Mouse (Mus musculus) mesoderm, embryonic 11.5 days (tissue): Measurements from ENCODE around the gene Mrpl14.

Experiments used
- DNase-seq: peaks from one replicate; pipeline ENCODE4 v3.0.0-alpha.2; 2012; ENCODE audit warnings: low read depth, low spot score

Mrpl14 gene

DNA sequence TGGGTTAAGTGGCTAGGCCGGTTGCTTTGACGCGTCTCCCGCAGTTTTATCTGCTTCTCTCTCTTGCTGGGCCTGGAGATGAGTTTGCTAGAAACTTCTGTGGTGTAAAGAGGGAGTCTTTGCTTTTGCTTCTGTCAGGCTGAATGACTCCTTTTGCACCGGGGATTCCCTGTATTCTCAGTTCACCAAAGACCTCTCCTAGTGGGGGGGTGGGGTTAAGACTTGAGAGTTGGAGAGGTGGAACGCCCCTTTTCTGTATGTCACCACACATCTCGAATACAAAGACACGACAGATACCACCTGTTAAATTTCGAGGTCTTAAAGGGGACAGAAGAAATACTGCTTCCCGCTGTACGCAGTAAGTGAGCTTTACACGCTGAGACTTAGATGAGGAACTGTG is 594 bp downstream of the Mrpl14 start, which contains the start of gene Tmem63b:
Gene Tmem63b (minus strand): TSS at position 190 of the 400 bp plus-strand sequence.
- DNase-seq = peak; percentile 30

DNA sequence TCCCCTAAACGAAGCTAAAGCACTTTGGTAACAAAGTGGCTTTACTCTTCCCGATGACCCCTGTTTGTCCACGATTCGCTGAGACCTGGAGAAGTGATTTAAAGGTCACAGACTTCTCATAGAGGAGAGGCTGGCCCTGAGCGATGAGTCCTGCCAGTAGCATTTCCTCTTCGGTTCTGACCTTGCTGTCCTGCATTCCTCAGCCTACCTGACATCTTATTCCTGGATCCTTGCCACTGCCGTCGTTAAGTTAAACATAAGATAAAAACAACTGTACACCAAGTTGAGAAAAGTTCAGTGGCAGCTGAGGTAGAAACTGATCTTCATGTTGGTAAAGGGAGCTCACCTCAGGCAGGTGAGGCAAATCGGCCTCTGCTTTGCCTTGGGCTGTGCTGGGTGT is 3.0 kb downstream of the Mrpl14 start:
- no peak for DNase-seq

DNA sequence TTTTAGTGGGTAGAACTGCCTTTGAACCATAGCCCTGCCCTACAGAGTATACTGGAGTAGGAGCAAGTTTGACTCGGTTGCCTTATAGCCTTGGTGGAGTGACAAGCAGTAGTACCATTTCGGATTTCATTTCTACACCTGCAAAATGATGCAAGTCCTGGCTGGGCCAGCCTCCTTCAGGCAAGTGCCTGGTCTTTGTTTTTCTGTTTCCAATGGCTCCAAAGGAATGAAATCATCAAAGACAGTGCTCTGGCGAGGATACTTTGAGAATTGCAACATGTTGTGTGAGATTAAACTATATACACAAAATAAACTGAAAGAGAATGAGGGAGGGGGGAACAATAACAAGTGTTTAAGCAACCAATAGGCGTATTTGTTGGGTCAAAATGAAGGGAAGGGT is 3.9 kb downstream of the Mrpl14 start:
- no peak for DNase-seq

DNA sequence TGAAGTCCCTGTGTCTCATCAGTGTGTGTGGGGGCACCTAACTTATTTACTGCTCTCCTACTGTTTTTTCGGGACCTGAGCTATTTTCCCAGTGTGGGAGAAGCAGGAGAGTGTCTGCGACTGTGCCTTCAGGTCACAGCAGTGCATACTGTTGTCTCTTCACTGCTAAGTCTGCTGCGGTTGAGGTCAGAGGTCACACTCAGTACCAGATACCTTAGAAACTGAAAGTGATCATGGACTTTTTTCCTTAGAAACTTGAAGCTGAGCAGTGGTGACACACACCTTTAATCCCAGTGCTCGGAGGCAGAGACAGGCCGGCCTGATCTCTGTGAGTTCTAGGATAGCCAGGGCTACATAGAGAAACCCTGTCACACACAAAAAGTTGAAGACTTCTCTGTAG is 6.0 kb downstream of the Mrpl14 start:
- DNase-seq = no peak

DNA sequence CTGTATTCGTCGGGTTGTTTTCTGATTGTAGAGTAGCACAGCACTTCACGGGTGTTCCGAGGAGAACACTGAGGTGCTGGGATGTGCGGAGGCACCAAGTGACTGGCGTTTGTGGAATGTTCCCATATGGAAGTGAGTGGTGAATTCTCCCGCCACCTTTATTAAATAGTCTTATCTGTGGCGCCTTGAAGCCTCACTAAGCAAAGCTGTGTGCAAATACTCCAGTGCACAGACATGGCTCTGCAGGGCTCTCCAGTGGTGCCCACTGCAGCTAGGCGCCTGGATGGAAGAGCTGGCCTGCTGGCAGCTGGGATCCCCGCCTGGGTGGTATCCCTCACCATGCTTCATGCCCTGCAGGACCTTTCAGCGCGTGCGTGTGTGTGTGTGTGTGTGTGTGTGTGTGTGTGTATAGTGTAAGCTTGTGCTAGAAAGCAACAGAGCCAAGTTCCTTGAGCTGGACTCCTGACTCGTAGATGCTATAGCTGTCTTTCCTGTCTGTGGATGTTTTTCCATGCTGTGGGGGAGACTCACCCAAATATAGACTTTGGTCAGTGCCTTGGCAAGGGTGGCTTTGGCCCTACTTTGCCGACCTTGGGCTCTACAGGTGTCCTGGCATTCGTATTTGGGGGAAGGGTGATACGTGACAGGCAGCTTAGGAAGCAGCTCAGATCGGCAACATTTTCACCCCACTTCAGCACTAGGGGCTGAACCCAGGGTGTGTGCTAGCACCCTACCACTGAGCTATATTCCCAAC is 7.9 kb downstream of the Mrpl14 start:
- DNase-seq = no peak

DNA sequence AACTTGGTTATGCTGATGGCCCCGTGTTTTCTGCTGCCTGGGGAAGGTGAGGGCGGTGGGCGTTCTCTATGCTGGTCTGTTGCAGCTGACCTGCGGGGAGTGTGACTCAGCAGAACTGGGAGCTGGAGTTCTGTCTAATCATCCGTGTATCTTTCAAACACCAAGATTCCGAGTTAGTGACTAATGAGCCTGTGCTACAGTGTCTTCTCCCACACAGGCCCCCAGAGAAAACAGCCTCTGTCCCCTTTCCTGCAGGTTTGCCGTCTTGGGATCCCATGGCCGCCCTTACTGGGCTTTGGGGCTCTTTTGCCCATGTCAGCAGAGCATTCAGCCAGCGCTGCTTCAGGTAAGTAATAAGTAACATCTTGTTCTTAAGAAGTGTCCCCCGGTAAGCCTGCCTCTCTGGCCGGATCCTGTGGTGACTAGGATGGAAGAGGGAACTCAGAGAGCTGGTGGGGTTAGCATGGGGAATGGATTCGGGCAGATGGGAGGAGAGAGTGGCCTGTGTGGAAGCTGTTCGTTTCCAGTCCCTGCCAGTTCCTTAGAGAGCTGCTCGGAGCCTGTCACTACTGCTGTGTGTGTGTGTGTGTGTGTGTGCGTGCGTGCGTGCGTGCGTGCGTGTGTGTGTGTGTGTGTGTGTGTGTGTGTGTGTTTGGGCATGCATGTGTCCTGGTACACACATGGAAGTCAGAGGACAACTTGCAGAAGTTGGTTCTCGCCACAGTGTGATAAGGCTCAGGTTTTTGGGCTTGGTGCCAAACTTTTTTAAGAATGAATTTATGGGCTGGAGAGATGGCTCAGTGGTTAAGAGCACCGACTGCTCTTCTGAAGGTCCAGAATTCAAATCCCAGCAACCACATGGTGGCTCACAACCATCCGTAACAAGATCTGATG is 9.4 kb downstream of the Mrpl14 start:
- no peak for DNase-seq

DNA sequence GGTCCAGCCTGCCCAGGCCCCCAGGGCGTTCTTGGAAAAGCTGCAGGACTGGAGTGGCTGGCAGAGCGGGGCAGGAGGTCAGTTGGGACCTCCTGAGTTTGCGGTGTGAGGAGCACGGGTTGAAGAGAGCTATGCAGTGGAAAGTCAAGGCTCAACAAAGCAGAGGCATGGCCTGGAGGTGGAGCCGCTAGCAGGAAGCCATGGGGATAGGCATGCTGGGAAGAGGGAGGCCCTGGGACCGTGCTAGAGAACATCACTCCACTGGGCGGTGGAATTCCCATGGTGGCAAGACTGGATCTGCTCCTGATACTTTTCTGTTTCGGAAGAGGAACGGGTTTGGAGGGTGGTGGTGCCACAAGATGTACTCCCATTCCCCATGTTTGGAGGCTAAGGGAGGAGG is 10.9 kb downstream of the Mrpl14 start:
- DNase-seq = no peak

DNA sequence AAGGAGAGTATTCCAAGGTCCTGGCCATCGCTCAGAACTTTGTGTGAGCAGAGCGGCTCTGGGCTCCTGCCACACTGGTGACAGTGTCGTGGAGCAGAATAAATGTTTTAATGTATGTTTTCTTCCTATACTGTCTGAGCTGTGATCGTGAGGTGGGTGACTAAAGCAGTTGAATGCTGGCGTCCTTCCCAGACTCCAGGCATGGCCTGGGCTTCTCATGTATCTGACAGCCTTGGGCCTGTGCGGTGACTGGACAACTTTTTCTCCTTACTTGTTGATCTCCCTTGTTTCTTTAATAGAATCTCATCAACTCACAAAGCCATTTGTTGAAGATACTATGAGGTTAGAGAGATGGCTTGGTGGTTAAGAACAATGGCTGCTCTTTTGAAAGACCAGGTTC is 12.2 kb downstream of the Mrpl14 start:
- DNase-seq = no peak

DNA sequence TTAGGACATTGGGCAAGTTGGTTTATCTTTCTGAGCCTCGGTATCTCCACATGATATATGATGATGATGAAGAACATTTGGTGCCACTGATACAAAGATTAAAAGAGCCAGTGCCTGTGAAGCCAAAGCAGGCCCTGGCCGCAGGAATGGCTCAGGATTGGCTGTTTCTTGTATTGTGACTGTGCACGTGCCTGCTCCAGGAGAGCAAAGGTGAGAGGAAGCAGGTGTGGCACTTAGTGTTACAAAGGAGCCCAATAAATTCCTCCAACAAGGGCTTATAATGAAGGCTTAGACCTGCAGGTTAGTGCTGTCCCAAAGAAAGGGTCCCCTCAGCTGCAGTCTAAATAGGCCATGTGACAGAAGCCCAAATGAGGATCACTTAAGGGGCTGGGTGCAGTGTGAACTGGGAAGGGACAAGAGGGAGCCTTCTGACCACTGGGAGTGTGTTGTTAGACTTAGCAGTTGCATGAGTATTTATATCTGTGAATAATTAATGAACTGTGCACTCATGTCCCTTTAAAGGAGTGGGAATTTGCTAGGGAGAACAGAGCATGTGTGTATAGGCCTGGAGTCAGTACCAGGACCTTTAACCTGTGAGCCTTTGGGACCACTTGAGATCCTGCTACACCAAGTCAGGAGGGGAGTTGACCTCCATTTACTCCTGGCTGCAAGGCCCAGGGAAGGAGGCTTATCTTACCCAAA is 13.1 kb downstream of the Mrpl14 start:
- DNase-seq = no peak

DNA sequence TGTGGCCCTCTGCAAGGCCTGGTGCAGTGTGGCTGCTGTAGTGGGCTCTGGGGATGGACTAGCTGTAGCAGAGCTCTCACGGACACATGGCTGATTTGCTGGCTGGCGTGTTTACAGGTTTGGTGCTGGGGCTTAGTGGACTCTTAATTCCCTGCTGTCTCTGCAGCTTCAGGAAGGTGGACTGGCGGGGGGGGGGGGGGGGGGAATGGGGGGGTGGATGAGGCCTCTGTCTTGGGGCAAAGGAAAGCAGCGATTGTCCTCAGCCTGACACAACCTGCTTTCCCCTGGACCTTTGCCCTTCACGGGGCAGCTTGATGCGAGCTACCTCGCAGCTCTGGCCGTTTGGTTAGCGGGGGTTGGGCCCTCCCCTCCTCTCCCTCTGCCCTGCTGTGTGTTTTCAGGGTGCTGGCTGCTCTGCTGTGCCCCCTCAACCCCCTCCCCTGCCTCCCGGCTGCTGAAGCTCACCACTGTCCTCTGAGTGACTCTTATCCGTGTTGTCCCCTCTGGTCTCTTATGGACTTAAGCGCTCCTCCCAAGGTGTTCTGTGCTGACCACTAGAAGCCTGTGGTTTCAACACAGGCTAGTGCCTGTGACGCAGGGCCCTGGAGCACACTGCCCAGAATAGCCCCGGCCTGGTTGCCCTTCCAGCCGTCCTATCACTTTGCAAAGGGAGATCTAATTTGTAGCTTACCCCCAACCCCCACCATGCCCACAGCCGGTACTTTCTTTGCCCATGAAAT is 14.5 kb downstream of the Mrpl14 start:
- no peak for DNase-seq

DNA sequence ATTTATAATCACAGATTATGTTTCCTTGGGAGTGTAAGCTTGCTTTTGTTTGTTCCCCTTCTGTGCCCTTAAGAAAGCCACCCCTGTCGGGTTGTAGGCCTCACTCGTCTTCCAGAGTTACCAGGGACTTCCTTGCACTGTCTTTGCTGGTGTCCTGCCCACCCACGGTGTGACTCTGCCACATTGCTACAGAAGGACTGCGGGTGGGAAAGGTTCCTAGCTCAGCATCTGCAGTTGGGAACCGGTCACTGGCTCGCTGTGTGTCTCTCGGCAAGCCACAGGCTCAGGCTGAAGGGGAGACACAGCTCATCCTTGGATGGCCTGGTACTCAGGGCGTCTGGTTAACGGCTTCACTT is 15.1 kb downstream of the Mrpl14 start:
- no peak for DNase-seq

DNA sequence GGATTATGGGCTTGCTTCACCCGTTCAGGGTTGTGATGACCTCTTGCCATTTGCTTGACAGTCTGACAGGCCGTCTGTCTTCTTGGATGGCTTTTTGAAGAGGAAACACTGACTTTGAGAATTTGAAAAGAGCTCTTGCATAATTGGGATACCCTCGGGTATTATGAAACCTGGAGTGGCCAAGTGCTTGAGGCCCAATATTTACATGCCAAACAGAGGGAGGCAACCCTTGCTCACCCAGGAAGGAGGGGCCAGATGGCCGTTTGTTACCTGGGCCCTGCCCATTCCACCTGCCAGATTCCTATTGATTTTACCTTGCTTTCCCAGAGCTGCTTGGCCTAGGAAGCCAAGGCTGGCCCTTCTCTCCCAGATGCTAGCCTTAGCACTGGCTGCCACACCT is 16.1 kb downstream of the Mrpl14 start:
- DNase-seq = no peak

DNA sequence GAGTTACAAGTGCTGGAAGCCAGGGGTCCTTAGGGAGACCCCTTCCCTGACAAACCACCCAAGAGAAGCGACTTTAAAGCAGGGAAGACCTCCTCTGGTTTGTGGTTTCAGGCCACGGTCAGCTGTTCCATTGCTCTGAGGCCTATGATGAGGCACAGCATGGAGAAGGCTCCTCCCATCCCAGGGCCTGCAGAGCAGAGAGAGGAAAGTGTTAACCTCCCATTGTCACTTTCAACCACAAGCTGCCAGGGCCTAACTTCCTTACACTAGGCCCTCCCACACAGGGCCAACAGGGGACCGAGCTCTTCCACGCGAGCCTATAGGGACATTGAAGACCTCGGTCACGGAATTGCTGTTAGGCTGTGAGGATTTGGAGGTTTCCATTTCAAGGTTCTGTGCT is 17.1 kb downstream of the Mrpl14 start:
- DNase-seq = no peak

DNA sequence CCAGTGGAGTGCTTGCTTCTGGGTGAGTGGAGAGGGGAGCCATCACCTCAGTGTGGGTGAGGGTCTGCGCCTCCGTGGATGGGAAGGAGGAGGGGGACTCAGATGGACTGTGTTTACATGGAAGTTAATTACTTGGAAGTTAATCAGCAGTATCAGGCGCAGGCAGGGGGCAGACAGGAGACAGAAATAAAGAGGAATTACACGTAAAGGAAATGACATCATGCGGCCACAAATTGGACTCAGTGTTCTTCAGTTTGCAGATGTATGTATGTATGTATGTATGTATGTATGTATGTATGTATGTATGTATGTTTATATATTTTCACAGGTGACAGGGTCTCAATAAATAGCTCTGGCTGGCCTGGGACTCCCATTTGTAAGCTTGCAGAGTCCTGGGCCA is 20.7 kb downstream of the Mrpl14 start:
- no peak for DNase-seq

DNA sequence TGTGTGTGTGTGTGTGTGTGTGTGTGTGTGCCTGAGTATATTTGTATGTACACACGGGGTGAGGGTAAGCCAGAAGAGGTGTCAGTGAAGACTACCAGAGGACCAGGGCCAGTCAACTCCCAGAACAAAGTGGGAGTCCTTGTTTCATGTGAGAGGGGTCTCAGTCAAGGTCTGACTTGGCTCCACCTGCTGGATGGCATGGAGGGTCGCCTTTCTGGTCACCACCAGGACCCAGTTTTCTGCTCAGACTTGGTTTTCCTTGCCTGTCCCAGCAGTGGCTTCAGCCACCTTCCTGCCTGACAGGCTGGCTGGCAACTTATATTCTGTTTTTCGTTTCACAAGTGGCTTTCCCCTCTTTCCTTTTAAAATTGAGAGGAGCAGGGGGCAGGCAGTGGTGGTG is 21.3 kb downstream of the Mrpl14 start:
- peak; percentile 23 for DNase-seq

DNA sequence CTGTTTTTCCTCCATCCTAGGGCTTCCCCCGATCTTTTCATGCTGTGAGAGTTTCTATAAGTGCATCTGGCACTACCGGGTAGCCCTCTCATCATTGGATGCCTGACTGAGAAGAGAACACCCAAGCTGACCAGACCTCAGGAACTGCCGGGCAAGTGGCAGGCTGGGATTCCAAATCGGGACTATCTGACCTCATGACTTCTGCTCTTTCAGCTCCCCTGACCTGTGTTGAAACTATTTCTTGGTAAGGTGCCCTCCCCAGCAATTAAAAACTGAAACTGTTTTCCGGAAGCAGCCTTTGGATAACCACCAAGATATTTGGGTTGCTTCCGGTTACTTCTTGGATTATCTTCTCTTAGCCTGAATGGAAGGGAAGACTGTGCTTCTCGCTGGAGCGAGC is 22.1 kb downstream of the Mrpl14 start:
- no peak for DNase-seq

DNA sequence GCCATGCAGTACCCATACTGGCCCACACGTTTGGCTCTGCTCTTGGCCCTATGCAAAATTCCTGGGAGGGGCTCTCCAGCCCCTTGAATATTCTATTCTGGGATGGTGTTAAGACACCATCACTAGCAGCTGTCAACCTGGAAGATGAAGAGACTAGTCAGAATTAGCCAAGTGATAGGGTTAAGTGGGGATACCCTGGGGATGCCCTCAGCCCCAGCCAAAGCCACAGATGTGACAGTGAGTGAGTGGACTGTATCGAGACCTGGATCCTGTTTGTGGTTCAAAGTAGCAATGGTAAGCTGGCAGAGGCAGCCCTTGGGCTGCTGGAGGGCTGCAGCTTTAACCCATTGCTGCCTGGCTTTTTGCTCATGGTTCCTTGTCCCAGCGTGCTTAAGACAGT is 23.7 kb downstream of the Mrpl14 start:
- no peak for DNase-seq

DNA sequence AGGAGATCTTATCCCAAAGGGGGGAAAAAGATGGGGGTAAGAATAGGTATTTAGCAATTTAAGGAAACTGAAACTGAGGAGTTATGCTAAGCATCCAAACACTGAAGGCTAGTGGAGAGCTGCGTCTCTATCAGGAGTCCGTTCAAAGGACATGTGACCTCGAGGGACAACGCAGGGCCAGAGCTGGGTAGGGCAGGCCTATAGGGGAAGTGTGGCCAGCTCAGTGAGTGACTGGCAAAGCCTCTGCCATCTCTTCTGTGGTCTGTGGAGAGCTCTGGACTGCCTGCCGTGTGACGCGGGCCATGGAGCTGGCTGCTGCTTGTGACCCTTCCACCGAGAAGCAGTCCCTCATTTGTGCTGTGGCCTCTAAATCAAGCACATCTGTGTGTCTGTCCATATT is 24.3 kb downstream of the Mrpl14 start:
- DNase-seq = no peak

DNA sequence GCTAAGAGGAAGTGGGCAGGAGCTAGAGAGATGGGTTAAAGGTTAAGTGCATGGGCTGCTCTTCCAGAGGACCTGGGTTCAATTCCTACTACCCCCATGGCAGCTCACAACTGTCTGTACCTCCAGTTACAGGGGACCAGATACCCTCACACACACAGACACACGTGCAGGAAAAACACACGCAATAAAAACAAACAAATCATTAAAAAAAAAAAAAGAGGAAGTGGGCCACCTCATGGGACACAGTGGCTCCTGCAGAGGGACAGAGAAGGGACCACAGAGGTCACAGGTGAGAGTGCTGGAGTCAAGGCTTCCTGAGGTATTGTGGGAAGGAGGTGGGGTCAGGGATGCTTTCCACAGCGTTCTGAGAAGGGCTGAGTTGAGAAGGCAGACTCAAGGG is 25.4 kb downstream of the Mrpl14 start:
- no peak for DNase-seq

DNA sequence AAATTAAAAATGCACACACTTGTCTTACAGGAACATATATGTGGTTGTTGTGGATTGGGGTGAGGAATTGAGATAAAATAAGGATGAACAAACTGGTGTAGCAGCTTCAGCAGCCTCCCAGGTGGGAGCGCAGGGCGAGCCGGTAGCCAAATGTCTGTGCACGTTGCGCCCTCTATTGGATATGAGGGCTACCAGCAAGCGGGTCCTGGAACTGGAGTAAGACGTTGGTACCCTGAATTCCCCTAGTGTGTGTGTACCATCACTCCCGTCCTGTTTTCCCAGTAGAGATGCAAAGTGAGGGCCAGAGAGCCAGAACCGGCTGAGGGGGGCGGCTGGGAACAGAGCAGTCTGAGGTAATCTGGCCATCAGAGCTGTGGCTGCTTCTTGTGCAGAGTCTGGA is 32.2 kb downstream of the Mrpl14 start:
- DNase-seq = peak; percentile 66

DNA sequence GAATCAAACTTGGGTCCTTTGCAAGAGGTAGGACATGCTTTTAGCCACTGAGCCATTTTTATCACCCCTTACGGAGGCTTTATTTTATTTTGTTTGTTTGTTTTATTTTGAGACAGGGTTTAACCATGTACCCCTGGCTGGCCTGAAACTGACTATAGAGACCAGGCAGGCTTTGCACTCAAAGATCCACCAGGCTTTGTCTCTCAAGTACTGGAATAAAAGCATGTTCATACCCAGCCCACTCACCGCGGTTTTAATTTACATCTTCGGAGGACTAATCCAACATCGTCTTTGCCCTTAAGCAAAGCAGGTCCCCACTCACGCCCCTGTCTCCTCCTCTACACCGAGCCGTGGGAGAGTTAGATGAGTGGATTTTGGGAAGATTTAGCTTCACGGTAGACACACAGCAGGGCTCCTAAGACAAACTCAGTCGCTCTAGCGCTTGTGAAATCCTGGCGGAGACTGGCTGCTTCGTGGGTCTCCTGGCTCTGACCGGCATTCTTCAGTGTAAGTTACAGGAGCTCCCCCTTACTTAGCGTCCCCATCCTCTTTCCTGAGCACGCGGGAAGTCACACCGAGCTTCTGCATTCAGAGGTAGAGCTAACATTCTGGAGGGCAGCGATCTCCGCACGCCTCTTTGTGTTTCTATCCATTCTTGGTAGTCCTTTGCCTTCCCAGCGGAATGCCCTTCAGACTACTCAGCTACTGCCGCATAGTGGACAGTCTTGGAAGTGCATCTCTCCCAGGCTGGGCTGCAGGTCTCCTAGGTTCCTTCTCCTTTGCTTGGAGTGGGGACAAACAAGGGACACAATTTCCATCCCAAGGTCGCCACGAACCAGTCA is 37.8 kb downstream of the Mrpl14 start:
- peak; percentile 93 for DNase-seq
